Mouse (Mus musculus) liver, embryonic 14.5 days (tissue): ENCODE data around the gene Shld1.

Experiments
- CTCF ChIP-seq: IDR thresholded peaks from 2 replicates; pipeline ENCODE4 v1.5.1; 2016; ENCODE audit warnings: antibody characterized with exemption, low read depth, control low read depth
- EP300 ChIP-seq: IDR thresholded peaks from 2 replicates; pipeline ENCODE4 v1.6.1; 2016; ENCODE audit warnings: antibody characterized with exemption, low read depth

- TF ChIP-seq EP300, result no peak
- no peak for TF ChIP-seq CTCF
Observed at GRCm38 (mm10) chr2:132712061-132712460, 25.3 kb downstream of the Shld1 start.
